Mouse (Mus musculus) liver, adult 2 months (tissue): Measurements from ENCODE around the gene Fstl5.

ENCODE experiments used
- CTCF ChIP-seq: fragments of 200-500 bp; IDR thresholded peaks from 2 replicates; pipeline ENCODE4 v1.5.1; 2011; ENCODE audit warnings: low read depth, low read length, control low read depth
- POLR2A ChIP-seq: fragments of 200-500 bp; IDR thresholded peaks from 2 replicates; pipeline ENCODE4 v1.6.1; 2011; ENCODE audit warnings: low read length, control low read depth; ENCODE audit not compliant: insufficient read depth; ENCODE audit errors: extremely low read depth

DNA sequence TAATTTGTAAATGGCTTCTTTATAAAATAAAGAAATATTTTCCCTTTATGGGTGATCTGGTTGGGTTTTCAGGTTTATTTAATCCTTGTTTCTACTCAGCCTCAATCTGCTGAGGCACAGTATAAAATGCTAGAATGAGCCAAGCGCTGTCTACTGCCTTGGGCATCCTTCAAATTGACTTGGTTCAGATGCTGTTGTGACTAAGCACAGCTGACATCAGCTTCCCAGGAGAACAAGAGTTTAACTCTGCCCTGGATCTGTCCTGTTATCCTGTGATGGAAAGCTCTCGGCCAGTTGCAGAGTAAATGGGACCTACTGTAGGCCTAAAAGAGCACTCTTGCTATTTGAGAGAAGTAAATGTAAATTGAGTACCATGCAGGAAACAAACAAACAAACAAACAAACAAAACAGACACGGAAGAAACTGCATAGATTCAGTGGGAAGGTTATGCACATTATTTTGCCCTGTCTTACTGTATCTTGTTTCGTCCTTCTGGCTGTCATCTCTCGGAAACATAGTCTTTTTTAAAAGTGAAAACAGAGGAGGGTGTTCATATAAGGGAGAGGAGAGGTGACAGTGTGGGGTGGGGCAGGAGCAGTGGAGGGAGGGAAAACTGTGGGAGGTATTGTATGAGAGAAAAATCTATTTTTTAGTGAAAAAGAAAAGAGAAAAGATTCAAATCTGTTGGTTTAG lies 605.9 kb downstream of the Fstl5 start:
- TF ChIP-seq POLR2A: no peak
- TF ChIP-seq CTCF: no peak
